Mouse (Mus musculus) bone marrow macrophage, adult 2 months (primary cell): ENCODE results near the gene Gsap.

Experiments used
- CTCF ChIP-seq: IDR thresholded peaks from 2 replicates; pipeline ENCODE4 v1.5.1; 2012; ENCODE audit warnings: low read depth, mild to moderate bottlenecking, low read length, moderate library complexity
- POLR2A ChIP-seq: IDR thresholded peaks from 2 replicates; pipeline ENCODE4 v1.6.1; 2012; ENCODE audit warnings: mild to moderate bottlenecking, low read depth, low read length, borderline replicate concordance

DNA sequence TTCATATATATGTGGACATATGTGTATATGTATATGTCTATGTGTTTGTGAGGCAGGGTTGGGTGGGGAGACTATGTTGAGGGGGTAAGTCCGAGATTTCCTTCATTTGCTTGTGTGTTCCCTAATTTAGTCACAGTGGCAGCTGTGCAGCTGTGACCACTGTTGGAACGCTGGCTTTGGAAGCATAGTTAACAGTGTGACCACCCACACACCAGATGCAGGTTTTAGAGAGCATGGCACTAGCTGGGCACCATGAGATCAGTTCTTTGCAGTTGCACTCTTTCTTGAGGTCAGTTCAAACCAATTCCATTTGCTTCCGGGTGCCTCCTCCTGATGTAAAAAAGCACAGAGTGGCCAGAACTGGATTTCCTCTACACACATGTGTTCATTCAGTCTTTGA lies 37.7 kb upstream of the Gsap start:
- TF ChIP-seq CTCF (no peak), POLR2A (no peak)
